Mouse (Mus musculus) right cerebral cortex, adult 18-20 months (tissue): ENCODE data around the gene Tmem183a.

ENCODE experiments used
- DNase-seq: peaks from one replicate; pipeline ENCODE4 v3.0.0; 2022; ENCODE audit warnings: mixed read lengths

Gene Tmem183a

GRCm38 (mm10) chr1:134344005-134344950 lies 17.5 kb downstream of the Tmem183a start:
- peak; percentile 87 for DNase-seq

- no peak for DNase-seq
Measured at GRCm38 (mm10) chr1:134343567-134343966, 18.2 kb downstream of the Tmem183a start.

GRCm38 (mm10) chr1:134342781-134343310 lies 18.9 kb downstream of the Tmem183a start:
- DNase-seq, result no peak

- DNase-seq, result no peak
Measured at GRCm38 (mm10) chr1:134342278-134342664, 19.5 kb downstream of the Tmem183a start.

GRCm38 (mm10) chr1:134341641-134342277 lies 20.0 kb downstream of the Tmem183a start:
- DNase-seq, result no peak

GRCm38 (mm10) chr1:134339757-134340619 lies 21.8 kb downstream of the Tmem183a start:
- DNase-seq, result no peak

GRCm38 (mm10) chr1:134339162-134339561 lies 22.6 kb downstream of the Tmem183a start:
- no peak for DNase-seq

- DNase-seq, result no peak
Measured at GRCm38 (mm10) chr1:134336958-134337710, 24.6 kb downstream of the Tmem183a start.

- DNase-seq, result peak; percentile 30
Measured at GRCm38 (mm10) chr1:134335924-134336810, 25.6 kb downstream of the Tmem183a start.

- peak; percentile 80 for DNase-seq
Measured at GRCm38 (mm10) chr1:134335211-134335923, 26.4 kb downstream of the Tmem183a start.

- DNase-seq, result no peak
Measured at GRCm38 (mm10) chr1:134334111-134334827, 27.5 kb downstream of the Tmem183a start.

- no peak for DNase-seq
Measured at GRCm38 (mm10) chr1:134333371-134334110, 28.2 kb downstream of the Tmem183a start.

GRCm38 (mm10) chr1:134332770-134333271 lies 29.0 kb downstream of the Tmem183a start, which contains the start of gene Ppfia4:
Ppfia4 (minus strand) TSS chr1:134332928.
- peak; percentile 86 for DNase-seq

GRCm38 (mm10) chr1:134331879-134332635 lies 29.7 kb downstream of the Tmem183a start:
- DNase-seq, result peak; percentile 78

GRCm38 (mm10) chr1:134326841-134327346 lies 34.9 kb downstream of the Tmem183a start:
- DNase-seq, result no peak

GRCm38 (mm10) chr1:134322591-134322990 lies 39.2 kb downstream of the Tmem183a start:
- peak; percentile 37 for DNase-seq

GRCm38 (mm10) chr1:134320691-134321301 lies 41.0 kb downstream of the Tmem183a start:
- DNase-seq, result no peak
